Mouse (Mus musculus) cerebellum, adult 2 months (tissue): ENCODE results near the gene Sdk2.

Experiments used
- CTCF ChIP-seq: fragments of 200-500 bp; IDR thresholded peaks from 2 replicates; pipeline ENCODE4 v1.5.1; 2011; ENCODE audit warnings: low read depth, mild to moderate bottlenecking, control low read depth, low read length, moderate library complexity, borderline replicate concordance; ENCODE audit not compliant: insufficient read depth
- POLR2A ChIP-seq: fragments of 200-500 bp; IDR thresholded peaks from 2 replicates; pipeline ENCODE4 v1.6.1; 2011; ENCODE audit warnings: low read length, control low read depth, borderline replicate concordance; ENCODE audit not compliant: insufficient read depth

GRCm38 (mm10) chr11:114056351-114056750, 10.5 kb downstream of the Sdk2 start:
- no peak for TF ChIP-seq POLR2A
- TF ChIP-seq CTCF: no peak
